18 mouse cellular contexts compared by ENCODE assay signal in the genomic region with DNA sequence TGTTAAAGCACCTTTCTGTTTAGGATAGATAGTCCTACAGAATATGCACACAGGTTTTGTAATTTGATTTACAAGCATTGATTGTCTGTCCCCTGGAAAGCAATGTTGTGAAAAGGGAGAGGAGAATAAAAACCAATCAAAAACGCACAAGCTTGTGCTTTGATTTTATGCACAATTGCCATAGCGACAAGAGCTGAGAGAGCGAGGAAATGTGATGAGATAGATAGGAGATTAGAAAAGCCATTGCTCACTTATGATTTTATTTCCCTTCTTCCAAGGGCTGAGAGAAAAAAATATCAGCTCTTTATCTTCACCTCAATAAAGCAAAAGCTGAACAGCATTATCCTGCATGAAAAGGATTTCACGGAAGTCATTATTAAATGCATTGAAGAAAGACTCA.
A peak's percentile ranks its signal among the peaks of the same experiment; 100 is the strongest.
DNase-seq lines count a peak whose midpoint lies in the region; ATAC-seq and TF ChIP-seq lines count a peak whose summit lies in the region.
"Had no signal": no experiment of that assay in that cellular context is flagged by ENCODE, and none has a peak within 500 bp of the region (broad histone marks: within the 10 kb centered on the region; RNA-seq: fewer than 3 reads in every experiment).

No protein-coding gene starts in this region.

- no peak overlapping the region for H3K4me2 ChIP-seq in forebrain, postnatal 0 days (ENCODE audit: low read depth)
- H3K4me2 ChIP-seq in forebrain, embryonic 15.5 days (replicated peaks) = no peak overlapping the region
- H3K4me2 ChIP-seq in midbrain, embryonic 11.5 days = no peak overlapping the region
- no peak overlapping the region for H3K4me2 ChIP-seq in midbrain, embryonic 16.5 days (ENCODE audit: low read length)
- no peak overlapping the region for H3K4me2 ChIP-seq in neural tube, embryonic 13.5 days
- H3K4me2 ChIP-seq: embryonic facial prominence, embryonic 13.5 days; forebrain, embryonic 13.5 days had no signal

- no peaks in the 10 kb centered on the region for H3K4me1 ChIP-seq in forebrain, postnatal 0 days (ENCODE audit: insufficient read depth)
- no peaks in the 10 kb centered on the region for H3K4me1 ChIP-seq in forebrain, embryonic 15.5 days
- H3K4me1 ChIP-seq in midbrain, embryonic 11.5 days (ENCODE audit: control insufficient read depth, insufficient read depth, low read length) = no peaks in the 10 kb centered on the region
- 0 out of 2 replicates have a peak, but pooled peaks cover 2% of the 10 kb centered on the region for H3K4me1 ChIP-seq in midbrain, embryonic 16.5 days (ENCODE audit: control insufficient read depth, insufficient read depth, low read length)
- no peaks in the 10 kb centered on the region for H3K4me1 ChIP-seq in neural tube, embryonic 13.5 days (replicated peaks)
- H3K4me1 ChIP-seq: embryonic facial prominence, embryonic 13.5 days; forebrain, embryonic 13.5 days; heart, embryonic 10.5 days had no signal

- no peak overlapping the region for H3K4me3 ChIP-seq in forebrain, postnatal 0 days (ENCODE audit: low read depth, low read length)
- no peak overlapping the region for H3K4me3 ChIP-seq in forebrain, embryonic 15.5 days
- H3K4me3 ChIP-seq in midbrain, embryonic 11.5 days (ENCODE audit: low read depth, low read length) = no peak overlapping the region
- H3K4me3 ChIP-seq in midbrain, embryonic 16.5 days (ENCODE audit: low read depth, low read length) = no peak overlapping the region
- no peak overlapping the region for H3K4me3 ChIP-seq in neural tube, embryonic 13.5 days
- H3K4me3 ChIP-seq: embryonic facial prominence, embryonic 13.5 days; forebrain, embryonic 13.5 days; heart, embryonic 10.5 days had no signal

- peak; percentile 56 for ATAC-seq in forebrain, postnatal 0 days
- ATAC-seq in forebrain, embryonic 15.5 days (replicated peaks) = no peak
- no peak for ATAC-seq in midbrain, embryonic 11.5 days (ENCODE audit: low FRiP score)
- ATAC-seq in midbrain, embryonic 16.5 days = no peak
- ATAC-seq in neural tube, embryonic 13.5 days (ENCODE audit: low read depth) = no peak
- ATAC-seq: forebrain, embryonic 13.5 days had no signal

- H3K36me3 ChIP-seq in forebrain, postnatal 0 days (ENCODE audit: insufficient read depth) = no peaks in the 10 kb centered on the region
- no peaks in the 10 kb centered on the region for H3K36me3 ChIP-seq in forebrain, embryonic 15.5 days
- H3K36me3 ChIP-seq in midbrain, embryonic 11.5 days (ENCODE audit: control insufficient read depth, insufficient read depth, low read length) = no peaks in the 10 kb centered on the region
- H3K36me3 ChIP-seq in midbrain, embryonic 16.5 days (ENCODE audit: control insufficient read depth, insufficient read depth, low read length) = no peaks in the 10 kb centered on the region
- H3K36me3 ChIP-seq in neural tube, embryonic 13.5 days = no peaks in the 10 kb centered on the region
- H3K36me3 ChIP-seq: embryonic facial prominence, embryonic 13.5 days; heart, embryonic 10.5 days had no signal

- no peak for TF ChIP-seq CTCF in forebrain, postnatal 0 days (IDR thresholded peaks at IDR 0.05; ENCODE audit: low read depth)

- no peak overlapping the region for H3K27ac ChIP-seq in forebrain, postnatal 0 days (ENCODE audit: low read depth, low read length)
- H3K27ac ChIP-seq in forebrain, embryonic 15.5 days (replicated peaks) = no peak overlapping the region
- H3K27ac ChIP-seq in midbrain, embryonic 11.5 days (ENCODE audit: low read depth, low read length) = no peak overlapping the region
- H3K27ac ChIP-seq in midbrain, embryonic 16.5 days (ENCODE audit: low read length) = no peak overlapping the region
- H3K27ac ChIP-seq in neural tube, embryonic 13.5 days (replicated peaks) = 0 out of 2 replicates have a peak overlapping the region, but pooled peaks have one; percentile 29
- H3K27ac ChIP-seq: embryonic facial prominence, embryonic 13.5 days; forebrain, embryonic 13.5 days; heart, embryonic 10.5 days had no signal

- no peak overlapping the region for H3K9ac ChIP-seq in forebrain, postnatal 0 days
- no peak overlapping the region for H3K9ac ChIP-seq in forebrain, embryonic 15.5 days (replicated peaks)
- H3K9ac ChIP-seq in midbrain, embryonic 11.5 days (ENCODE audit: low read length) = no peak overlapping the region
- H3K9ac ChIP-seq in midbrain, embryonic 16.5 days (ENCODE audit: low read depth, low read length) = no peak overlapping the region
- H3K9ac ChIP-seq in neural tube, embryonic 13.5 days = no peak overlapping the region
- H3K9ac ChIP-seq: embryonic facial prominence, embryonic 13.5 days; forebrain, embryonic 13.5 days had no signal

- no peaks in the 10 kb centered on the region for H3K9me3 ChIP-seq in forebrain, postnatal 0 days (ENCODE audit: low read length)
- no peaks in the 10 kb centered on the region for H3K9me3 ChIP-seq in forebrain, embryonic 15.5 days
- no peaks in the 10 kb centered on the region for H3K9me3 ChIP-seq in midbrain, embryonic 11.5 days (ENCODE audit: control insufficient read depth, low read length)
- no peaks in the 10 kb centered on the region for H3K9me3 ChIP-seq in midbrain, embryonic 16.5 days (replicated peaks; ENCODE audit: control insufficient read depth, low read length, poor library complexity, severe bottlenecking)
- no peaks in the 10 kb centered on the region for H3K9me3 ChIP-seq in neural tube, embryonic 13.5 days
- H3K9me3 ChIP-seq: embryonic facial prominence, embryonic 13.5 days; forebrain, embryonic 13.5 days; heart, embryonic 10.5 days had no signal

- 53% methylated on average over 4 of the region's 4 CpGs for WGBS in forebrain, postnatal 0 days
- WGBS in forebrain, embryonic 15.5 days = 62% methylated on average over 4 of the region's 4 CpGs
- 77% methylated on average over 4 of the region's 4 CpGs for whole genome bisulfite sequencing in midbrain, embryonic 11.5 days
- WGBS in midbrain, embryonic 16.5 days = 29% methylated on average over 4 of the region's 4 CpGs
- 51% methylated on average over 4 of the region's 4 CpGs for WGBS in neural tube, embryonic 13.5 days

- H3K27me3 ChIP-seq in forebrain, postnatal 0 days (ENCODE audit: insufficient read depth, low read length) = no peaks in the 10 kb centered on the region
- H3K27me3 ChIP-seq in forebrain, embryonic 15.5 days = no peaks in the 10 kb centered on the region
- H3K27me3 ChIP-seq in midbrain, embryonic 11.5 days (ENCODE audit: control insufficient read depth, insufficient read depth, low read length) = no peaks in the 10 kb centered on the region
- no peaks in the 10 kb centered on the region for H3K27me3 ChIP-seq in midbrain, embryonic 16.5 days (ENCODE audit: control insufficient read depth, insufficient read depth, low read depth, low read length)
- H3K27me3 ChIP-seq in neural tube, embryonic 13.5 days = no peaks in the 10 kb centered on the region
- H3K27me3 ChIP-seq: embryonic facial prominence, embryonic 13.5 days; forebrain, embryonic 13.5 days had no signal

- peak; percentile 32 for DNase-seq in forebrain, postnatal 0 days
- peak; percentile 61 for DNase-seq in midbrain, embryonic 11.5 days (ENCODE audit: low spot score, missing footprints)
- DNase-seq in neural tube, embryonic 10.5 days (ENCODE audit: extremely low spot score, low spot score) = no peak
- DNase-seq in ovary, postnatal 14 days (ENCODE audit: low spot score) = no peak
- DNase-seq: adrenal gland, postnatal 10 days; cerebellum, adult 11-12 months; cerebellum, adult 9-11 months; cerebellum, postnatal 36 days; gastrocnemius, postnatal 10 days; heart, adult 18-20 months; heart, postnatal 10 days; heart, postnatal 4 days had no signal

Comparison
In these comparisons a context has a peak if more than half of its experiments do, and no peak if none do; other contexts are left out.
1. DNase-seq: peak in forebrain, postnatal 0 days (single experiment) and midbrain, embryonic 11.5 days (single experiment); none in neural tube, embryonic 10.5 days (single experiment) and ovary, postnatal 14 days (single experiment).